Mouse (Mus musculus) kidney, postnatal 10 days (tissue): Measurements from ENCODE around the gene Kcnma1.

Experiments
- DNase-seq: peaks from one replicate; pipeline ENCODE4 v3.0.0; 2021; ENCODE audit warnings: mixed read lengths

Kcnma1 gene

DNA sequence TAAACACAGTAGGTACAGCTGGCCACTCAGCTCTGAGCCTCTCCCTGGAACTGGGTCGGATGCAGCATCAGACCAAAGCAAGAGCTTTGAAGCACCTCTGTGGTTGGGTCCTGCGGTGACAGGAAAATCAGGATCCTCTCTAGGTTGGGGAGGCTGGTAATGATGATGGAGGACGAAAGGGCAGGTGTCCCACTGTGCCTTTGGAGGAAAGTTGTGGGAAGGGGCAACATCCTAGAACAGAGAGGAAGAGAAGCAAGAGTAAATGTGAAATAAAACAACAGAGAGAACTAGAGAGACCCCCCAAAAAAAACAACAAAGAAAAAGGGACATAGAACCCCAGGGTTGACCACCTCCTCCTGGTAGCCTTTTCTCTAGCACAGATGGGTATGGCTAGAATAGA is at the start of gene Kcnma1:
Gene Kcnma1 (minus strand): TSS at position 101 of the 400 bp plus-strand sequence.
- DNase-seq = no peak

DNA sequence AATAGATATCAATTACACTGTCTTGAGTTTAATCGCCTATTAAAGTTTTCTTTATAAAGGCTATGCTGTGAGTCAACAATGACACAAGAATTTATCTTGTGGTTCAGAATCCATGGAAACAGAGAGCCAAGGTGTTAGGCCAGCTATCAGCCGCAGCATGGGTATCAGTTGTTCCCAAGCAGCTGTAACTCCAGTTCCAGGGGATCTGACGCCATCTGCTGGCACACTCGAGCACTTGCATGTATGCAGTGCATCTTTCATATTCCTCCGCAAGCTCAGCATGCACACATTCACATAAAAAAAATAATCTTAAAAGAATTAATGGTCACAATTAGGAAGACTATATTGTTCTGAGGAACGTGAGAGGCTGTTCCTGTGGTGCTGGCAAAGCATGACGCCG is 45.5 kb upstream of the Kcnma1 start:
- peak; percentile 47 for DNase-seq

DNA sequence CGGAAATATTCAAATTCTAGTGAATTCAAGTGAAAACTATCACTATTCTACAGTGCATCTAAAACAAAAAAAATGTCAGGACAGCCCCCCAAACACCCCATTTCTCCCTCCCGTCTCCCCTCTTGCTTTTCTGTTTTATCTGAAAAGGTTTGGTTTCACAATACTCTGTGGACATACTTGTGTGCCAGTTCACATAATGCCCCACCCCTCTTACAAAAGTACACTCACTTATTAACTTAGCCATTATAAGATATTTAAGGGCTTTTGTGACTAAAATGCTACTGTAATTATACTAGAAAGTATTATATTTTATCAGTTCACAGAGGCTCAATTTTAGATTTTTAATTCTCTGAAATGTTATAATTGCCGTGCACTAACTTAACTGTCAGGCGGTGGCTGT is 45.0 kb upstream of the Kcnma1 start:
- no peak for DNase-seq

DNA sequence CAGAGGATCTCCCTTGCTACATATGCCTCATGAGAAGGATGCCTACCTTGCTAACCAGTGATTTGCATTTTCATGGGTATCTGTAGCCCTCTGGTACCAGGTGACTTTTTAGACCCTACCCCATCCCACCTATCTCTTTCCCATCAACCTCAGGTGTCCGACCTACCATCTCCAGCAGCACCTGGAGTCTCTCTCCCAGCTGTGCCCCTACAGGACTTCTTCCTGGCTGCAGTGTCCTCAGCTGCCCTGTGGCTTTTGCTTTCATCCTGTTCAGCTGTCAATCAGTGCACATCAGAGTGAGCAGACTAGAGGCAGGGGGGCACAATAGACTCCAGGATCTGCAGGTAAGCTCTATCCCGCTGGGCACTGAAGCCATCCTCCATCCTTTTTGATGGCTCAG is 37.5 kb upstream of the Kcnma1 start:
- no peak for DNase-seq

DNA sequence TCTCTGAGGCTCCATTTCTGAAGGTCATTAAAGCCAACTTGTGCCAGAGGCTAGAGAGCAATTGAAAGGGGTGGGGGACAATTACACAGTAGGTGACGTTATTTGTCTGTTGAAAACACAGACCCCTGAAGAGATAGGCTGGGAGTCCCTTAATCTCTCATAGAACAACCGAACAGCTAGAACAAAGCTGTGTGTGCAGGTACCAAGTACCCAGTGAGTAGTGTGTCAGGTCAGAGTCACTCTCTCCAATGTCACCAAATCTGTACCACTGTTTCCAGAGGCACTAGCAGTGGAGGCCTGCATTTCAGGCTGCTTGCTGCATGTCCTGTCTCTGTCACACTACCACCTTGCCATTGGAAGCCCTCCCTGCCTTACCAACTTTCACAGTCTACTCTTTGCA is 22.3 kb upstream of the Kcnma1 start:
- DNase-seq = no peak

DNA sequence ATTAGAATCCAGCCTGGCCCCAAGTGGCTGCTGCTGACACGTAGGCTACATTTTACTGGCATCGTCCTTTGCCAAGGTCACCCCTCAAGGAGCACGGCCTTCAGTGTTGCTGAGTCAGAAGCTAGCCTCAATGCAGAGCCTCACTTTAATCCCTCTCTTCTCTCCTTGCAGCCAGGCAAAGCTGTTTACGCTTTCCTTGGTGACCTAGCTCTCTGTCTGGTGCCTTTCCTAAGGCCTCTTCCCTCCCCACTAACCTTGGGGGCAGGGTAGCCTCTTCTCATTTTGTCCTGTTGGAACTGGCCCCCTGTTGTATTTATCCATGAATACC is 21.9 kb upstream of the Kcnma1 start:
- DNase-seq = no peak

DNA sequence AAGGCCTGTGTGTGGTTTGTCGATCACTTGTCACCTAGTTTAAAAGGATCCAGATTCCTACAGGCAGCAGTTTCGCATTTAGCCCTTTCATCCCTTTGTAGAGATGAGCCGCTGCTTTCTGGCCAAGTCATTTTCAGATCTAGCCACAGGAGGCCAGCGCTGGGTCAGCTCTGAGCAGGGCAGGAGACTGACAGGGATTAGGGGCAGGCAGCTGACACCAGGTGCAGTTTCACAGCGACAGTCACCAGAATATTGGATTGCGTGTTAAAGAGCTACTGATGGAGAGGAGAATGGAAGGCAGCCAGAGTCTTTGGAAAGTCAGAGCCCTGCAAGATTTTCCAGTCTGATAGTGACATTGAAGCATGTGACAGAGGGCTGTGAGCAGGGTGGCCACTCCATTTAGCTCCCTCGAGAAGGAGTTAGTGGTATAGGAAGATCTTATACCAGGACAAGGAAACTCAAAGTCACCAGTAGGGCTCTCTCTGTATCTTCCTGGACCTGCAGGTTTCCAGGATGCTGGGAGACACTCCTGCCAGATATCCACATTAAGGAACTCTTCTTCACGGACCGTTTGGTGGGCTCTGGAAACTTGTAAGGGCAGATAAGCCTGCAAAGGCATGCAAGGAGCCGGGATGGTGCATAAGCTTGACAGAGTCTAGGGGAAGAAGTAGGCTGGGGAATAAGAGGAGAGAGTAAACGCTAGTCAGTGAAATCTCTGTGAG is 21.4 kb upstream of the Kcnma1 start:
- no peak for DNase-seq

DNA sequence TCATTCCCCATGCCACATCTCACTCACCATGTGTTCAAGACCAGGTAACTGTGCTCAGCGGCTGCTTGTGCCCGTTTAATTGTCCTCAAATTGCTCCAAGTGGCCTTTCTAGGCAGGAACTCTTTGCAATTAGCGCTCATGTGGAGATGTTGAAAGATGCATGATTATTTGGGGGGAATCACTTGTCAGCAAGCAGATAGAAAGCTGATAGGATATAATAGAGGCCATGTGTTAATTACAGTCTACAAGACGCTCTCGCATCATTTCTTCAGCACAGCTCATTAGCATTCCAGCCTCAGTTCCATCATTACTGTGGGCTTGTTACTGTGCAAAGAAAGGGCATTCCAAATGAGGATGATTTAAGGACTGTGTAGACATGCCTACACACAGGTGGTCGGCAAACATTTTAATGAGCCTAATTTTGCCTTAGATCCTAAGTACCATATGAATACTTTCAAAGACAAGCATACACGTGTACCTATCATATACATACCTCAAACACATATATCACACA is 18.6 kb upstream of the Kcnma1 start:
- no peak for DNase-seq

DNA sequence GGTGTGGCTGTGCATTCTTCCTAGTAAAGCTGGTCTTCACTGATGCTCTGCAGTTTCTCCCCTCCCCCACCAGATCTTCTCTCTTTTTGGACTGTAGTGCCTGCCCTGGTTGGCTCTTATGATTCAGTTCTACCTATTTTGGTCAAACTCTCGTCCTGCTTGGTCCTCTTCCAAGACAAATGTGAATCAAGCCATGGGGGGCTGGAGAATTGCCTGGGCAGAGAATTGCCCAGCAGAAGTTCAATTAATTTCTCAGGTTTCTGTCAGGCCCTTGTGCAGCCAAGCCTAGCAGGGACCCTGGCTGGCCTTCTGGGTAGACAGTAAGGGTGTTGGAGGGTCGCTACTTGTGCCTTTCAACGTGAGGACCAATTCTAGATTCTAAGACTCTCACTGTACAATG is 17.9 kb upstream of the Kcnma1 start:
- DNase-seq = no peak

DNA sequence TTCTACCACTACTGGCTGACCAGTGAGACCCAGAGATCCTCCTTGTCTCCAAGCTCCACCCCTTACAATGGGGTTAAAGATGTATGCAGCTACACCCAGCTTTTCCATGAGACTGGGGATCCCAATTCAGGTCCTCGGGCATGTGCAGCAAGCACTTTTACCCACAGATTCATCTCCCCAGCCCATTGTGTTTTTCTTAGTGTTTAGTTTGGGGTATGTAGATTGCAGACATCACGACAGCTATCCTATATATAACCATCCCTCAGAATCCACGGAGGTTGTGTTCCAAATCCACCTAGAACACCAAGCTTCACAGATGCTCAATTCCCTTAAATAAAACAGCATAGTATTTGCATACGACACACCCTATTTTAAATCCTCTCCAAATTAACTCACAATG is 6.4 kb upstream of the Kcnma1 start:
- DNase-seq = no peak

DNA sequence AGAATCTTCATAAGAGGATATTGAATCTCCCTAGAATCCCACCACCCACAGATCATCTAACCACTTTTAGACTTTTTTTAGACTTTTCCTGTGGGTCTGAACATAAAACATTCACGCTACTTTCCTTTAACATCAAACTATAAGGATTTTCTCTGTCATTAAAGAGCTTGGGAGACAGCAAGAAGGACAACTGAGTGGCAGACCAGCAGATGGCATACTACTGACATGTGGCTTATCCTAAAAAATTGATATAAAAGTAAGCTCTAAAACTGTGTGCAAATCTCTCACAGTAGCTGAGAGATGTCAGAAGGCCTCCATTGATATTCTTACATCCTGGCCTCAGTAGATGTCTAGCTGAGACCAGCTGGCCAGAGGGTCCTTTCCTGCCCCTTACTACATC is 4.3 kb downstream of the Kcnma1 start:
- no peak for DNase-seq

DNA sequence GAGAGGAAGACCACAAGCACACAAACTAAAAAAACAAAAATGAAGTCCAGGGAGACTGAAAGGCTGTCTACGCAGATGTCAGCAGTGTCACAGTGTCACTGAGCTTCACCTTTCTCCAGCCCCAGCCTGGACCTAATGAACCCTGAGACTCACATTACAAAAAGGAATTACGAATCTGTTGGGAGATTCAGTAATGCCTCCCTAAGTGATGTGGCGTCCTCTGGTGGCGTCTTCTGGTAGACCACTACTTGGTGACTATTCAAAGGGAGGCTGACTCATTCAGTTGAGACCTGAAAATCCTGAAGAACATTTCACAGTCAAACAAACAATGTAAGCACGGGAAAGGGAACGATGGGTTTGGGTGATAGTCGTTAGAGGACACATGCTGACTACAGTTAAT is 6.0 kb downstream of the Kcnma1 start:
- DNase-seq = peak; percentile 89

DNA sequence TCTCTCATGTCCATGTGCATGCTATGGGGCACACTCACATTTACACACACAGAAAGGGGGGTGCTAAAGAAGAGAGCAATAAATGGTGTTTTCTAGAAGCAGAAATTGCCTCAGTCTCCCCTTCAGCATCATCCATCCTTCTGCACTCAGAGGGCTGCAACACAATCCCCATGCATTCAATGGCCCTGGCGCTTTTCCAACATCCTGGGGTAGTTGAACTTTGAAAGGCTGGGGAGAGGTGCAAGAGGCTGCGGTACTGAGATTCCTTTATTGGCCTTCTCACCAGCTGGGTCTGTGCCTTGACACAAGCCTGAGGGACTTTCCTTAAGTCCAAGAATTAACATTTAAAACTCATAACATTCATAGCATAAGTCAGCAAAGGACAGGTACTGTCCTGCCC is 8.0 kb downstream of the Kcnma1 start:
- DNase-seq = peak; percentile 68

DNA sequence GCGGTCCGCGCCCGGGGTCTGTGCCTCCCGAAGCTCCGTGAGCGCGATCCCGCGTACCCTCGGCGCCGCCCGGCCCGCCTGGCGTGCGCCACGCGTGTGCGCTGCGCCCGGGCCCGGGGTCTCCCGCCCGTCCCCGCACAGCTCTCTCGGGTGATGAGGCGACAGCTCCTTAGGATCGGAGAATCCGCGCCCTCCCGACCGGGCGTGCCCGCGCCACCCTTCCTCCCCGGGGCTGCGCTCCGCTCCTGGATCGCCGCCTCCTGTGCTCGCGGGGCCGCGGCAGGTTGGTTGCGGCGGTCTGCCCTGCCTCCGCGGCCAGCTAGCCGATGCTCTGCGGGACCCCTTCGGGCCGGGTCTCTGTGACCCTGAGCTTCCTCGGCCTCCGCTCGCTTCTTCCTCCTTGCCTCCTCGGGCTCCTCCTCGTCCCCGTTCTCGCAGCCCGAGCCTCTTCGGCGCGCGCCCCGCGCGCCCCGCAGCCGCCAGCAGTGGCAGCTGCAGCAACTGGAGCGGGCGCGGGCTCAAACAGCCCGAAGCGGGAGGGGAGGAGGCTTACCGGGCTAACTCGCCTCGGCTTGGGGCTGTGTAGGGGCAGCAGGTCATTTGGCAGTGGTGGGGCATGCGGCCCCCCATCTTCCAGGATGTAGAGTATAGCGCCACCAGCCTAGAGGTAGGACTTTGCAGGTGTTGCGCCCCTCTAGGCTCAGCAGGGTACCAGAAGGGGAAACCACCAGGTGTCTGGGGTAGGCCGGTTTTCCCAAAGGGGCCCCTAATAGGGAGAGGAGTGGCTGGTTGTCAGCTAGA is 9.6 kb downstream of the Kcnma1 start:
- DNase-seq = peak; percentile 48

DNA sequence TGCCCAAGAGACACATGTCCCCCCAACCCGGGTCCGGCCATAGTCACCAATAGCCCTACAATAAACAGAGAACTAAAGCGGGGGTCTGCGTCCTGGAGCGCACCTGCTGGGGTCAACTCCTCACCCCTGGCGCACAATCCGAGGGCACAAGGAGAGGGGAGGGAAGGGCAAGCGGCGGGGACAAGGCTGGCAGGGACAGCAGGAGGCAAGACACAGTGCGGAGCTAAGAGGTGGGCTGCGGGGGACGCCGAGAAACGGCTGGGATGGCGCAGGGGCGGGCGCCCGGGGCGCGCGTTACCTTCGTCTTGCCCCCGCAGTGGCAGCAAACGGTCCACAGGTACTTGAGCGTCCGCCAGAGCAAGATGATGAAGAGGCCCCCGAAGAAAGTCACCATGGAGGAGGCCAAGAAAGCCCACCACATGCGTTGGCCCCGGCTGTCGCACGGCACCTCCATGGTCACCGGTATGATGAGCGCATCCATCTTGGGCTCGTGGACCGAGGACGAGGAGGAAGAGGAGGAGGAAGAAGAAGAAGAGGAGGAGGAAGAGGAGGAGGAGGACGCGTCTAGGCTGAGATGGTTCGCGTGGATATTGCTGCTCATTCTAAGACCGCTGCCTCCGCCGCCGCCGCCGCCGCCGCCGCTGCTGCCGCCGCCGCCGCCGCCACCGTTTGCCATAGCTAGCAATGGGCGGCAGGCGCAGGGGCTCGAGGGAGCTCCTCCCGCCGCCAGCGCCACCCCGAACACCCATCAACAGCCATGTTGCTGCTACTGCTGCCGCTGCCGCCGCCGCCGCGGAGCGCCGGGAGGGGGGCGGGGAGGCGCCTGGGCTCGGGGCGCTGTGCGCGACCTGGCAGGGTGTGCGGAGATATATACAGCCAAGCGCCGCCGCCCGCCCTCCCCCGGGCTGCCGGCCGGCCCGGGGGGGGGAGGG is 10.6 kb downstream of the Kcnma1 start:
- peak; percentile 56 for DNase-seq

DNA sequence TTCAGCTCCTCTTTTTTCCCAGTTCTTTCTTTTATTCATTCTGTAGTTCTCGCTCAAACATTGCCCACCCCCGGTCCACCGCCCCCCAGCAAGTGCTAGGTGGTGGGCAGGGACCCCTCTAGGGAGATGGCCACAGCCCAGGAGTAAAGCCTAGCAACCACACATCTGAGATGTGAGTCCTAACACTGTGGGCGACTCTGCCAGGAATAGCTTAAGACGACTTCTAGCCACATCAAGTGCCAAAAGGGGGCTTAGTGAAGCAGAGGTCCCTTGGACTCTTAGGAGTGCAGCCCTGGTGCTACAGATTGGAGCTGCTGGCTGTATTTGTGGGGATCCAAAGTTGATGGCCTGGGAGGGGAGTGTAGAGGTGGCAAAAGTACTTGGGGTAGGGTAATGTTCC is 11.6 kb downstream of the Kcnma1 start:
- no peak for DNase-seq

DNA sequence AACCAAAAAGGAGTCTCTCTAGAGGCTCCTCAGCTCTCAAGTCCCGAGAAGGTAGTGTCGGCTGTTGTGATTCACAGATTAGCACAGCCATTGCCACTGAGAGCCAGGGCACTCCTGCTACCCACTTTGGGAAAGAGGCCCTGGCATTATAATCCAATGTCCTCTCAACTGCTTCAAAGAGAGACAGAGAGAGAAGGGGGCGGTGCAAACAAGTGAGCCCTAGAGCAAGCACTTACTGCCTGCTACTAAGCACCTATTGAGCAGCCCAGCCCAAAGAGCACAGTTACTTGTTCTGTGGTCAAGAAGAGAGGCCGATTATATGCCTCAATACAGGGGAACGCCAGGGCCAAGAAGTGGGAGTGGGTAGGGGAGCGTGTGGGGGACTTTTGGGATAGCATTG is 16.4 kb downstream of the Kcnma1 start:
- DNase-seq = no peak

DNA sequence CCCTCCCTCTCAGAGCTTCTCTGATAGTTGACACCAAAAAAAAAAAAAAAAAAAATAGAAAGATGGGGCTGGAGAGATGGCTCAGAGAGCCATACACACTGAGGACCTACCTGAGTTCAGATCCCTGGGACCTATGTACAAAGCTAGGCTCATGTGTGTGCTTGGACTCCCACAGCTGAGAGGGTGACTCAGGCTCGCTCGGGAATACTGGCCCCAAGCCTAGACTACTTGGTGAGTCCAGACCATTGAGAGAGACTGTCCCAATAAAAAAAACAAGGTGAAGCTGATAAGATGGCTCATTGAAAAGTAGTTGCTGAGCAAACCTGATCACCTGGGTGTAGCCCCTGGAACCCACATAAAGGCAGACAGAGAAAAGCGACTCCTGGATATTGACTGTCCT is 18.5 kb downstream of the Kcnma1 start:
- DNase-seq = no peak

DNA sequence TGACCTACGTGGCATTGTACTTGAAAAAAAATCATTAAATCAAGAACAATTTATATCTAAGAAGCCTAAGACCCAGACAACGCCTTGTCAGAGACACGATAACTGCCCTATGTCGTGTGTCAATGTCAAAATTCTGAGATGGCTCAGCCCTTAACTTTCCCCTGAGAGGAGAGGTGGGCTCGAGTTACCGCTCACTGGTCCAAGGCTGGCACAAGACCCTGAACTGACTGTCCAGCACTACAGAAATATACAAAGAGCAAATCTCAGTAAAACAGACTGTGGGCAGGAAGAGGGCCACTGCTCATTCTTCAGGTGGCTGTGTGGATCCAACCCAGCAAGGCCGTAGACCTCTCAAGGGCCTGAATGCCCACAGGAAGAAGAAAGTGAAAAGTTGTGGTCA is 23.4 kb downstream of the Kcnma1 start:
- no peak for DNase-seq

DNA sequence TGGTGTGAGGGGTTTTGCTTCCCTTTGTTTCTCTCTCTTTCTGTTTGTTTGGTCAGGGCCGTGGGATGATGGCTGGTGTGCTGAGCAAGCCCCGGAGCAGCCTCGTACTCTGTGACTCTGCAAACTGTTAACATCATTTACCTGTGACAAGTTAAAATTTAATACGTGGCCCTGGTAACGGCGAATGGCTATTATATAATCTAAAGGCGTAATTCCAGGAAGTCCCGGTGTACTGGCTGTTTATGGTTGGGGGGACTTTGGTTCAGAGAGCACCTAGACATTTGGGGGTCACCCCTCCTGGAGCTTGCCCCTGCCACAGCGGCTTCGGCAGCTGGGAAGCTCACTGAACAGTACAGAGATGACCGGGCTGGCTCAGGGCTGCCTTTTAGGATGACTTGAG is 24.6 kb downstream of the Kcnma1 start:
- no peak for DNase-seq

DNA sequence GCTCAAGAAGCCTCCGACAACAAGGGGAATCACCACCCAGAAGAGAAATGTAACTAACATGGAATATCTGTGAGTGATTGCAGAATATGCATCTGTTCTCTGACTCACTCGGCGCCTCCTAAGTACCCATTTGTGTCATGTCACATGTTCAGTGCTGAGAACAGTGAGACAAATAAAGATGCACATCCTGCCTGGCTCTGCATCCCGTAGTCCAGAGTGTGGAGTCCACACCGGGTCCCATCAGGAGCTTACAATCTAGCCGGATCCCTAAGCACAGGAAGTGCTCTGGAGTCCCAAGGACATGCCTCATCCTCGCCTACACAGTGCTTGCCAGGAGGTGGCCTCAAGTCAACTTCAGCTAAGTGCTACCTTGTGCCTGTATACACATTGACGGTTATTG is 32.1 kb downstream of the Kcnma1 start:
- no peak for DNase-seq

DNA sequence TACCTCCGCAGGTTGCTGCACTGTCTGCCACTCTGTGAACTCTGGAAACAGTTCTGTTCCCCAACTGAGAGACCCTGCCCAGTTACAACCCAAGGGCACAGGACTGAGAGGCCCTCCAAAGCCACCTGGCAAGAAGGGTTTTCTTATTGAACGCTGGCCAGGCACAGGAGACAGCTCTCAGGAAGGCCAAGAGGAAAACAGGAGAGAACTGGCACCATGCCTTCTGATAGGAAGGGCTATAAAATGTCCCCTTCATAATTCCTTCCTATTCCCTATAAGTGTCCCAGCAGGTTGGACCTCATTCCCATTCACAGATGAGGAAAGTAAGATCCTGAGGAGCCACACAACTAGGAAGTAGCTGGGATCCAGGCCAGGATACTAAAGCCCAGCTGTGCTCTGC is 39.6 kb downstream of the Kcnma1 start:
- DNase-seq = no peak

DNA sequence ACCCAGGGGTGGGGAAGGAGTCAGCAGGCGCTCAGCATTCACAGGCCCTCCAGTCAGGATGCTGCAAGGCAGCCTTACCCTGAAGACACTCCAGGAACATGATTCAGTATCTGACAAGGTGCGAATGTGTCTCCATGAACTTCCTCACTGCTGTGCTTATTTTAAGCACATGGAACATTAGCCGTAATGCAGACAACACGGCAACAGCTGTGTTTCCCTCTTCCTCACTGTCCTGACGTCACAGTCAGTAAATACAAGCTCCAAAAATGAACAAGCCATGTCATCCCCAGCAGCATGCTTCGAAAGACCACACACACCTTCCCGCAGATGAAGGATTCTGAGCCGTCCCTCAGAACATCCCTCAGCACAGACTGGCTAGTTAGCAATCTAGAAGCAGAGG is 47.8 kb downstream of the Kcnma1 start:
- no peak for DNase-seq
